Mouse (Mus musculus) cerebellum, adult (tissue): ENCODE measurements at regions not wholly inside any gene's neighbourhood (a gene's known extent, or its start where the extent isn't known, plus 50 kb on each side); places are given as distances from the start of the nearest gene placed in this dataset.

Source experiments
- ATAC-seq: cut with Nextera tagmentation; 2 replicates; pipeline ENCODE4 v1.9.2; 2017; ENCODE audit warnings: mild to moderate bottlenecking, moderate library complexity, mixed read lengths; ENCODE audit not compliant: insufficient number of reproducible peaks, low FRiP score, low TSS enrichment

GRCm38 (mm10) chr13:51899319-51900042 is 53.0 kb downstream of the Gadd45g start:
- no peak for ATAC-seq

GRCm38 (mm10) chr13:51900043-51900440 is 53.6 kb downstream of the Gadd45g start:
- no peak for ATAC-seq

- ATAC-seq = peak; percentile 78
Measured at GRCm38 (mm10) chr13:51902482-51903285, 56.2 kb downstream of the Gadd45g start.

- no peak for ATAC-seq
Measured at GRCm38 (mm10) chr13:51903324-51903939, 57.0 kb downstream of the Gadd45g start.

- no peak for ATAC-seq
Measured at GRCm38 (mm10) chr13:51905270-51905669, 58.8 kb downstream of the Gadd45g start.

GRCm38 (mm10) chr13:51906103-51906502 is 59.6 kb downstream of the Gadd45g start:
- ATAC-seq = no peak

GRCm38 (mm10) chr13:51908514-51908913 is 62.0 kb downstream of the Gadd45g start:
- no peak for ATAC-seq

GRCm38 (mm10) chr13:51911296-51911998 is 65.0 kb downstream of the Gadd45g start:
- ATAC-seq = no peak

GRCm38 (mm10) chr13:51912477-51912876 is 66.0 kb downstream of the Gadd45g start:
- ATAC-seq = no peak

GRCm38 (mm10) chr13:51912994-51913393 is 66.5 kb downstream of the Gadd45g start:
- peak; percentile 59; the same call in 1 of the 2 replicates for ATAC-seq

- ATAC-seq = peak; percentile 46
Measured at GRCm38 (mm10) chr13:51916666-51917240, 70.3 kb downstream of the Gadd45g start.

GRCm38 (mm10) chr13:51917658-51918057 is 71.2 kb downstream of the Gadd45g start:
- no peak for ATAC-seq

GRCm38 (mm10) chr13:51918108-51918507 is 71.6 kb downstream of the Gadd45g start:
- ATAC-seq = no peak

- no peak for ATAC-seq
Measured at GRCm38 (mm10) chr13:51918781-51919170, 72.3 kb downstream of the Gadd45g start.

GRCm38 (mm10) chr13:51919171-51919793 is 72.8 kb downstream of the Gadd45g start:
- ATAC-seq = no peak

- no peak for ATAC-seq
Measured at GRCm38 (mm10) chr13:51919937-51920336, 73.5 kb downstream of the Gadd45g start.

GRCm38 (mm10) chr13:51920511-51921351 is 74.3 kb downstream of the Gadd45g start:
- no peak for ATAC-seq

- ATAC-seq = no peak
Measured at GRCm38 (mm10) chr13:51921550-51921949, 75.1 kb downstream of the Gadd45g start.

- ATAC-seq = no peak
Measured at GRCm38 (mm10) chr13:51926764-51927163, 80.3 kb downstream of the Gadd45g start.
